Comparison of ENCODE assay signal across 9 mouse cellular contexts in genomic region chr10:94923337-94923762, GRCm38 (mm10). TPM values are rescaled to one million over a fixed set of nuclear protein-coding genes. Genes with fewer than 3 reads are reported as not detected.
DNase-seq lines count a peak whose midpoint lies in the region; ATAC-seq lines count a peak whose summit lies in the region.
"Had no signal": no experiment of that assay in that cellular context is flagged by ENCODE, and none has a peak within 500 bp of the region (broad histone marks: within the 10 kb centered on the region; RNA-seq: fewer than 3 reads in every experiment).

No protein-coding gene starts in this region.

- H3K27ac ChIP-seq in midbrain, embryonic 14.5 days (replicated peaks; ENCODE audit: low read depth, low read length), result 0 out of 2 replicates have a peak overlapping the region, but pooled peaks have one; percentile 13
- no peak overlapping the region for H3K27ac ChIP-seq in midbrain, embryonic 16.5 days (ENCODE audit: low read length)
- peak overlapping the region; percentile 85 for H3K27ac ChIP-seq in liver, embryonic 13.5 days
- H3K27ac ChIP-seq: midbrain, embryonic 12.5 days had no signal

- no peak overlapping the region for H3K9ac ChIP-seq in midbrain, embryonic 14.5 days (replicated peaks; ENCODE audit: low read length)
- no peak overlapping the region for H3K9ac ChIP-seq in midbrain, embryonic 16.5 days (ENCODE audit: low read depth, low read length)
- H3K9ac ChIP-seq in liver, embryonic 13.5 days, result peak overlapping the region; percentile 53
- H3K9ac ChIP-seq: midbrain, embryonic 12.5 days had no signal

- H3K27me3 ChIP-seq in midbrain, embryonic 14.5 days (ENCODE audit: control insufficient read depth, insufficient read depth, low read length), result no peaks in the 10 kb centered on the region
- H3K27me3 ChIP-seq in midbrain, embryonic 16.5 days (ENCODE audit: control insufficient read depth, insufficient read depth, low read depth, low read length), result no peaks in the 10 kb centered on the region
- no peaks in the 10 kb centered on the region for H3K27me3 ChIP-seq in erythroblast, embryonic 14.5 days (ENCODE audit: control insufficient read depth)
- H3K27me3 ChIP-seq in liver, embryonic 13.5 days, result no peaks in the 10 kb centered on the region
- H3K27me3 ChIP-seq: midbrain, embryonic 12.5 days had no signal

- H3K4me3 ChIP-seq in midbrain, embryonic 14.5 days (replicated peaks; ENCODE audit: low read depth, low read length), result no peak overlapping the region
- H3K4me3 ChIP-seq in midbrain, embryonic 16.5 days (ENCODE audit: low read depth, low read length), result no peak overlapping the region
- peak overlapping the region; percentile 42 for H3K4me3 ChIP-seq in erythroblast, embryonic 14.5 days (replicated peaks)
- H3K4me3 ChIP-seq in liver, embryonic 13.5 days (replicated peaks), result peak overlapping the region; percentile 20; the same call in 1 of the 2 replicates
- H3K4me3 ChIP-seq: midbrain, embryonic 12.5 days had no signal

- no peak overlapping the region for H3K4me2 ChIP-seq in midbrain, embryonic 14.5 days (ENCODE audit: low read length)
- no peak overlapping the region for H3K4me2 ChIP-seq in midbrain, embryonic 16.5 days (ENCODE audit: low read length)
- peak overlapping the region; percentile 52 for H3K4me2 ChIP-seq in liver, embryonic 13.5 days
- H3K4me2 ChIP-seq: midbrain, embryonic 12.5 days had no signal

- 69% methylated on average over 7 of the region's 7 CpGs for WGBS in midbrain, embryonic 14.5 days
- WGBS in midbrain, embryonic 16.5 days, result 62% methylated on average over 7 of the region's 7 CpGs
- WGBS in liver, embryonic 13.5 days (ENCODE audit: insufficient replicate concordance), result 9% methylated on average over 7 of the region's 7 CpGs

- 0 out of 2 replicates have a peak, but pooled peaks cover 15% of the 10 kb centered on the region for H3K36me3 ChIP-seq in midbrain, embryonic 14.5 days (ENCODE audit: control insufficient read depth, insufficient read depth, low read length)
- no peaks in the 10 kb centered on the region for H3K36me3 ChIP-seq in midbrain, embryonic 16.5 days (ENCODE audit: control insufficient read depth, insufficient read depth, low read length)
- H3K36me3 ChIP-seq in erythroblast, embryonic 14.5 days (ENCODE audit: control insufficient read depth), result no peaks in the 10 kb centered on the region; the same call in 1 of the 2 replicates
- H3K36me3 ChIP-seq in liver, embryonic 13.5 days, result no peaks in the 10 kb centered on the region

- no peaks in the 10 kb centered on the region for H3K9me3 ChIP-seq in midbrain, embryonic 14.5 days (ENCODE audit: control insufficient read depth, low read length)
- no peaks in the 10 kb centered on the region for H3K9me3 ChIP-seq in midbrain, embryonic 16.5 days (replicated peaks; ENCODE audit: control insufficient read depth, low read length, poor library complexity, severe bottlenecking)
- no peaks in the 10 kb centered on the region for H3K9me3 ChIP-seq in erythroblast, embryonic 14.5 days (ENCODE audit: control insufficient read depth, low read length)
- no peaks in the 10 kb centered on the region for H3K9me3 ChIP-seq in liver, embryonic 13.5 days (replicated peaks)
- H3K9me3 ChIP-seq: midbrain, embryonic 12.5 days had no signal

- intact Hi-C loops in left cerebral cortex, postnatal 14 days (cut with DNase I), result no loop called here

- no peak for DNase-seq in midbrain, embryonic 14.5 days
- DNase-seq in liver, embryonic 13.5 days, result peak; percentile 54
- peak; percentile 40 for DNase-seq in skeletal muscle tissue, adult 2 months (ENCODE audit: low read depth, low spot score)
- DNase-seq in left cerebral cortex, postnatal 14 days (ENCODE audit: low spot score in 2 of 2), result no peak
- DNase-seq in kidney, postnatal 14 days, result no peak

- no peak for ATAC-seq in midbrain, embryonic 14.5 days (ENCODE audit: low FRiP score, low TSS enrichment)
- ATAC-seq in midbrain, embryonic 16.5 days, result no peak
- ATAC-seq in liver, embryonic 13.5 days (ENCODE audit: low read depth), result peak; percentile 70
- ATAC-seq: inflammation-experienced regulatory T-cells, adult 6 months had no signal

- peaks cover 13% of the 10 kb centered on the region; the same call in 1 of the 2 replicates for H3K4me1 ChIP-seq in midbrain, embryonic 14.5 days (ENCODE audit: control insufficient read depth, insufficient read depth, low read length)
- H3K4me1 ChIP-seq in midbrain, embryonic 16.5 days (ENCODE audit: control insufficient read depth, insufficient read depth, low read length), result peaks cover 16% of the 10 kb centered on the region
- H3K4me1 ChIP-seq in erythroblast, embryonic 14.5 days (ENCODE audit: control insufficient read depth), result peaks cover 86% of the 10 kb centered on the region
- H3K4me1 ChIP-seq in liver, embryonic 13.5 days (replicated peaks), result peaks cover 90% of the 10 kb centered on the region

RNA-seq across cellular contexts. Expression of gene Plxnc1, which starts 21.3 kb away (rescaled TPM):
- polyA plus RNA-seq in midbrain, embryonic 14.5 days (2014; fragmentation: Nextera tagmentation; extraction: Ambion mirVana), result 23.0 and 23.4 TPM in 2 replicates
- 14.6 and 15.4 TPM in 2 replicates for polyA plus RNA-seq in midbrain, embryonic 16.5 days (2015; fragmentation: Nextera tagmentation; extraction: Ambion mirVana)
- polyA plus RNA-seq in erythroblast, embryonic 14.5 days (2012), result 0.05 and 0.08 TPM in 2 replicates
- 1.8 and 2.0 TPM in 2 replicates for polyA plus RNA-seq in liver, embryonic 13.5 days (2015; fragmentation: Nextera tagmentation; extraction: Ambion mirVana)
- 10 to 100 TPM; 39.2 to 40.9 TPM for total RNA-seq in left cerebral cortex, postnatal 14 days (2021)

Comparison
In these comparisons a context has a peak if more than half of its experiments do, and no peak if none do; other contexts are left out.
1. DNase-seq: peak in liver, embryonic 13.5 days (single experiment) and skeletal muscle tissue, adult 2 months (single experiment); none in midbrain, embryonic 14.5 days (single experiment), left cerebral cortex, postnatal 14 days (0 of 2) and kidney, postnatal 14 days (single experiment).
2. H3K4me3 ChIP-seq: peak in erythroblast, embryonic 14.5 days (single experiment) and liver, embryonic 13.5 days (single experiment); none in midbrain, embryonic 14.5 days (single experiment) and midbrain, embryonic 16.5 days (single experiment).